Mouse (Mus musculus): ENCODE results near the gene Crebbp.

DNA sequence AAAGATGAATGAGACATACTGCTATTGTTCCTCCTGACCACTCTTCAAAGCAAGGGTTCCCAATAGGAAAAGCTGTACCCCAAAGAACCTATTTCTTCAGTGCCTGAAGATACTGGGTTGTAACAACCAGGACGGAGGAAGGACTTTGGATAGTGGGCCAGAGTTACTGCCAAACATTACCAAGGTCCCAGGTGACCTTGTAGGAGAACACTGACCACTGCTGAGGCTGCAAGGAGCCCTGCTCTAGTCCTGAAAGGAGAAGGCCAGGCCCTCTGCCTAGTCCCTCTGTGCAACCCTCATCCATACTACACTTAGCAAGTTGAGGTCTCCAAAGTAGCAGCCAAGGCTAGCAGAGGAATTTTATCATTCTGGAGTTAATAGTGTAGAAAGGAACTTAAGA, 60.7 kb downstream of the Crebbp start:
- TF ChIP-seq POLR2A (IDR thresholded peaks at IDR 0.05; ENCODE audit: borderline replicate concordance, low read depth, low read length): no peak
- no peak for TF ChIP-seq CTCF (IDR thresholded peaks at IDR 0.05; ENCODE audit: low read depth, low read length)
